Mouse (Mus musculus) heart, embryonic 16.5 days (tissue): ENCODE data around the gene Cfap97d2. TPM values are rescaled to one million over a fixed set of nuclear protein-coding genes. Genes with fewer than 3 reads are reported as not detected.
A peak's percentile ranks its signal among the peaks of the same experiment; 100 is the strongest.

ENCODE experiments used
- ATAC-seq: fragments of 200-750 bp; cut with Nextera tagmentation; replicated peaks from 2 replicates; pipeline ENCODE4 v1.8.0; 2017; ENCODE audit warnings: moderate number of reproducible peaks; ENCODE audit not compliant: insufficient read depth, low FRiP score; ENCODE audit errors: extremely low read depth
- H3K27ac ChIP-seq: fragments of 300-500 bp; sonication (generic); 2 replicates; pipeline ENCODE4 v1.5.1; 2014; ENCODE audit warnings: mild to moderate bottlenecking, low read length, control low read depth, moderate library complexity
- H3K27me3 ChIP-seq: fragments of 300-500 bp; sonication (generic); 2 replicates; pipeline ENCODE4 v1.6.1; 2014; ENCODE audit warnings: low read length, mixed read lengths; ENCODE audit not compliant: control insufficient read depth, insufficient read depth
- H3K36me3 ChIP-seq: fragments of 300-500 bp; sonication (generic); 2 replicates; pipeline ENCODE4 v1.6.1; 2014; ENCODE audit not compliant: control insufficient read depth, insufficient read depth
- H3K4me1 ChIP-seq: fragments of 300-500 bp; sonication (generic); 2 replicates; pipeline ENCODE4 v1.6.1; 2014; ENCODE audit warnings: low read length, mixed read lengths; ENCODE audit not compliant: control insufficient read depth, insufficient read depth
- H3K4me2 ChIP-seq: fragments of 300-500 bp; sonication (generic); 2 replicates; pipeline ENCODE4 v1.6.1; 2014; ENCODE audit warnings: low read depth, mild to moderate bottlenecking, control low read depth, low read length
- H3K4me3 ChIP-seq: fragments of 300-500 bp; sonication (generic); 2 replicates; pipeline ENCODE4 v1.5.1; 2014; ENCODE audit warnings: mild to moderate bottlenecking, control low read depth, low read length
- H3K9ac ChIP-seq: fragments of 300-500 bp; sonication (generic); 2 replicates; pipeline ENCODE4 v1.6.1; 2014; ENCODE audit warnings: low read length, control low read depth
- H3K9me3 ChIP-seq: fragments of 300-500 bp; sonication (generic); replicated peaks from 2 replicates; pipeline ENCODE4 v1.6.1; 2016; ENCODE audit warnings: low read length; ENCODE audit not compliant: control insufficient read depth
- WGBS: fragments of 180-500 bp; shearing (Covaris S2); extraction: QIAGEN DNeasy Blood & Tissue Kit; methylation state at CpG from one replicate; pipeline ENCODE4 v1.1.7; 2014; 5-methylcytosine and 5-hydroxymethylcytosine counted together
- polyA plus RNA-seq: library from polyadenylated mRNA; unstranded; fragments of >200 nt; fragmentation: Nextera tagmentation; extraction: Ambion mirVana; gene quantifications from 2 replicates; pipeline ENCODE4 v1.2.1, GENCODE M21; 2015

Gene Cfap97d2
- polyA plus RNA-seq, 1 experiment from 2014 or later = not detected

GRCm38 (mm10) chr8:13678182-13678581, 27.5 kb upstream of the Cfap97d2 start:
- Histone ChIP-seq H3K27me3 (no peaks in the 10 kb centered on the region), H3K4me3 (peak overlapping the region; percentile 79), H3K36me3 (no peaks in the 10 kb centered on the region), H3K27ac (no peak overlapping the region), H3K9ac (peak overlapping the region; percentile 32), H3K4me2 (peak overlapping the region; percentile 75), H3K4me1 (peaks cover 35% of the 10 kb centered on the region), H3K9me3 (no peaks in the 10 kb centered on the region)
- 30% methylated on average over 8 of the region's 8 CpGs for WGBS
- no peak for ATAC-seq

GRCm38 (mm10) chr8:13684131-13684530, 21.6 kb upstream of the Cfap97d2 start:
- Histone ChIP-seq H3K9ac (no peak overlapping the region), H3K9me3 (no peaks in the 10 kb centered on the region), H3K4me2 (no peak overlapping the region), H3K4me1 (peaks cover 8% of the 10 kb centered on the region), H3K27me3 (no peaks in the 10 kb centered on the region), H3K27ac (no peak overlapping the region), H3K4me3 (no peak overlapping the region), H3K36me3 (no peaks in the 10 kb centered on the region)
- no peak for ATAC-seq
- WGBS = 52% methylated on average over 7 of the region's 7 CpGs

- no peak for ATAC-seq
These were observed 19.9 kb upstream of the Cfap97d2 start for GRCm38 (mm10) chr8:13685674-13686314.

GRCm38 (mm10) chr8:13686426-13686825, 19.3 kb upstream of the Cfap97d2 start:
- Histone ChIP-seq H3K9me3 (no peaks in the 10 kb centered on the region), H3K27ac (no peak overlapping the region), H3K4me2 (no peak overlapping the region), H3K36me3 (no peaks in the 10 kb centered on the region), H3K9ac (no peak overlapping the region), H3K4me3 (no peak overlapping the region), H3K27me3 (no peaks in the 10 kb centered on the region), H3K4me1 (peaks cover 8% of the 10 kb centered on the region)
- peak; percentile 46; the same call in 1 of the 2 replicates for ATAC-seq
- 64% methylated on average over 7 of the region's 7 CpGs for WGBS

More at GRCm38 (mm10) chr8:13685674-13686314, 19.9 kb upstream of the Cfap97d2 start:
- 80% methylated on average over 16 of the region's 16 CpGs for WGBS
- Histone ChIP-seq H3K36me3 (no peaks in the 10 kb centered on the region), H3K9ac (no peak overlapping the region), H3K9me3 (no peaks in the 10 kb centered on the region), H3K27me3 (no peaks in the 10 kb centered on the region), H3K4me2 (no peak overlapping the region), H3K27ac (no peak overlapping the region), H3K4me3 (no peak overlapping the region), H3K4me1 (peaks cover 8% of the 10 kb centered on the region)

GRCm38 (mm10) chr8:13687101-13687717, 18.5 kb upstream of the Cfap97d2 start:
- Histone ChIP-seq H3K4me3 (no peak overlapping the region), H3K27ac (no peak overlapping the region), H3K36me3 (no peaks in the 10 kb centered on the region), H3K4me1 (peaks cover 8% of the 10 kb centered on the region), H3K9me3 (no peaks in the 10 kb centered on the region), H3K27me3 (no peaks in the 10 kb centered on the region), H3K9ac (no peak overlapping the region), H3K4me2 (no peak overlapping the region)
- no peak for ATAC-seq
- WGBS = 89% methylated on average over 8 of the region's 8 CpGs

- Histone ChIP-seq H3K27me3 (no peaks in the 10 kb centered on the region), H3K4me3 (no peak overlapping the region), H3K9ac (no peak overlapping the region), H3K9me3 (no peaks in the 10 kb centered on the region), H3K36me3 (no peaks in the 10 kb centered on the region), H3K4me1 (peaks cover 8% of the 10 kb centered on the region), H3K4me2 (no peak overlapping the region), H3K27ac (0 out of 2 replicates have a peak overlapping the region, but pooled peaks have one; percentile 40)
- ATAC-seq = no peak
- 71% methylated on average over 4 of the region's 4 CpGs for WGBS
These were observed 17.7 kb upstream of the Cfap97d2 start for GRCm38 (mm10) chr8:13687941-13688340.

- H3K4me1 ChIP-seq = peaks cover 8% of the 10 kb centered on the region
- 0 out of 2 replicates have a peak overlapping the region, but pooled peaks have one; percentile 40 for H3K27ac ChIP-seq
- ATAC-seq = no peak
- no peaks in the 10 kb centered on the region for H3K9me3 ChIP-seq
- H3K9ac ChIP-seq = no peak overlapping the region
- 44% methylated on average over 6 of the region's 6 CpGs for WGBS
- H3K27me3 ChIP-seq = no peaks in the 10 kb centered on the region
- no peak overlapping the region for H3K4me2 ChIP-seq
- H3K36me3 ChIP-seq = no peaks in the 10 kb centered on the region
- no peak overlapping the region for H3K4me3 ChIP-seq
These were observed 17.2 kb upstream of the Cfap97d2 start for GRCm38 (mm10) chr8:13688461-13688860.

- no peak for ATAC-seq
- 75% methylated on average over 5 of the region's 5 CpGs for WGBS
- no peak overlapping the region for H3K4me2 ChIP-seq
- H3K27ac ChIP-seq = no peak overlapping the region
- H3K4me1 ChIP-seq = peaks cover 8% of the 10 kb centered on the region; the same call in 1 of the 2 replicates
- no peak overlapping the region for H3K9ac ChIP-seq
- H3K27me3 ChIP-seq = no peaks in the 10 kb centered on the region
- H3K4me3 ChIP-seq = no peak overlapping the region
- no peaks in the 10 kb centered on the region for H3K36me3 ChIP-seq
- H3K9me3 ChIP-seq = no peaks in the 10 kb centered on the region
These were observed 16.4 kb upstream of the Cfap97d2 start for GRCm38 (mm10) chr8:13689331-13689730.

GRCm38 (mm10) chr8:13692302-13693066, 13.2 kb upstream of the Cfap97d2 start:
- no peak overlapping the region for H3K4me3 ChIP-seq
- WGBS = 70% methylated on average over 10 of the region's 10 CpGs
- H3K4me2 ChIP-seq = no peak overlapping the region
- no peaks in the 10 kb centered on the region for H3K9me3 ChIP-seq
- no peak overlapping the region for H3K9ac ChIP-seq
- no peak overlapping the region for H3K27ac ChIP-seq
- H3K4me1 ChIP-seq = peaks cover 10% of the 10 kb centered on the region
- H3K27me3 ChIP-seq = no peaks in the 10 kb centered on the region
- ATAC-seq = no peak
- H3K36me3 ChIP-seq = no peaks in the 10 kb centered on the region
